16 mouse cellular contexts compared by ENCODE assay signal in the genomic region with DNA sequence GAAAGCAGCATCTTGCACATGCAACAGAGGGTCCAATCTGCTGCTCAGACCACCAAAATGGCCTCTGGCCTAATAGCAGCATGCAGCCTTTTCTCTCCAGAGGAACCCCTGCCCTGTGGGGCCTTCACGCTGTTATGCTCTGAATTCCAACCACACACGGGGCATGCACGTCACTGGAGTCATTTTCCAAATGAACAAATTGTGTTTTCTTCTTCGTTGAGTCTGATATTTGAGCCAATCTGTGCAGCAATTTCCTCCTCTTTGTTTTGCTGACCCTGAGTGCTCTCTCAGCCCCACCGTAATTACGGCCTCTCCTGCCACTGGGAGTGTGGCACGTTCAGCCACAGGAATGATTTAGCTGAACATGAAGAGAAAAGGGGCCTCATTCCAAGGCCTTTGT.
A peak's percentile ranks its signal among the peaks of the same experiment; 100 is the strongest.
DNase-seq lines count a peak whose midpoint lies in the region; ATAC-seq lines count a peak whose summit lies in the region.
"Had no signal": no experiment of that assay in that cellular context is flagged by ENCODE, and none has a peak within 500 bp of the region (broad histone marks: within the 10 kb centered on the region; RNA-seq: fewer than 3 reads in every experiment).

No protein-coding gene starts in this region.

- H3K9ac ChIP-seq in kidney, embryonic 14.5 days (ENCODE audit: low read depth, low read length) = peak overlapping the region; percentile 7; the same call in 1 of the 2 replicates
- no peak overlapping the region for H3K9ac ChIP-seq in hindbrain, embryonic 11.5 days (ENCODE audit: low read depth, low read length)
- H3K9ac ChIP-seq in neural tube, embryonic 13.5 days = no peak overlapping the region
- H3K9ac ChIP-seq: heart, embryonic 15.5 days; lung, embryonic 15.5 days; midbrain, embryonic 12.5 days had no signal

- intact Hi-C loops in left cerebral cortex, postnatal 14 days (cut with DNase I) = no loop called here

- H3K9me3 ChIP-seq in kidney, embryonic 14.5 days (ENCODE audit: control insufficient read depth, low read length) = no peaks in the 10 kb centered on the region
- H3K9me3 ChIP-seq in hindbrain, embryonic 11.5 days (ENCODE audit: control insufficient read depth, low read length) = no peaks in the 10 kb centered on the region
- H3K9me3 ChIP-seq in neural tube, embryonic 13.5 days = no peaks in the 10 kb centered on the region
- H3K9me3 ChIP-seq: heart, embryonic 15.5 days; lung, embryonic 15.5 days; midbrain, embryonic 12.5 days had no signal

- H3K4me3 ChIP-seq in kidney, embryonic 14.5 days (ENCODE audit: low read length) = no peak overlapping the region
- no peak overlapping the region for H3K4me3 ChIP-seq in hindbrain, embryonic 11.5 days (ENCODE audit: low read depth, low read length)
- no peak overlapping the region for H3K4me3 ChIP-seq in neural tube, embryonic 13.5 days
- H3K4me3 ChIP-seq: heart, embryonic 15.5 days; lung, embryonic 15.5 days; midbrain, embryonic 12.5 days had no signal

- no peaks in the 10 kb centered on the region; the same call in 1 of the 2 replicates for H3K4me1 ChIP-seq in kidney, embryonic 14.5 days (ENCODE audit: control insufficient read depth, insufficient read depth, low read length)
- no peaks in the 10 kb centered on the region for H3K4me1 ChIP-seq in hindbrain, embryonic 11.5 days (replicated peaks; ENCODE audit: control insufficient read depth, insufficient read depth, low read length)
- H3K4me1 ChIP-seq in neural tube, embryonic 13.5 days (replicated peaks) = peaks cover 18% of the 10 kb centered on the region
- H3K4me1 ChIP-seq: heart, embryonic 15.5 days; lung, embryonic 15.5 days had no signal

- no peak for DNase-seq in kidney, postnatal 10 days
- peak; percentile 50 for DNase-seq in embryo, embryonic 10.5 days (ENCODE audit: low spot score)
- peak; percentile 28 for DNase-seq in hindbrain, embryonic 11.5 days (ENCODE audit: low spot score)
- no peak for DNase-seq in left cerebral cortex, postnatal 14 days (ENCODE audit: low spot score in 2 of 2)
- no peak for DNase-seq in thymus, adult 18-20 months
- DNase-seq: gastrocnemius, postnatal 36 days; kidney, postnatal 14 days; liver; right cerebral cortex, postnatal 25 days; thymus, postnatal 14 days had no signal

- no peak overlapping the region for H3K27ac ChIP-seq in kidney, embryonic 14.5 days (ENCODE audit: low read depth, low read length)
- H3K27ac ChIP-seq in hindbrain, embryonic 11.5 days (ENCODE audit: low read depth, low read length) = no peak overlapping the region
- no peak overlapping the region for H3K27ac ChIP-seq in neural tube, embryonic 13.5 days (replicated peaks)
- H3K27ac ChIP-seq: heart, embryonic 15.5 days; lung, embryonic 15.5 days; midbrain, embryonic 12.5 days had no signal

- H3K4me2 ChIP-seq in kidney, embryonic 14.5 days (replicated peaks; ENCODE audit: low read depth, low read length) = no peak overlapping the region
- H3K4me2 ChIP-seq in hindbrain, embryonic 11.5 days (replicated peaks; ENCODE audit: low read depth, low read length) = no peak overlapping the region
- H3K4me2 ChIP-seq in neural tube, embryonic 13.5 days = no peak overlapping the region
- H3K4me2 ChIP-seq: heart, embryonic 15.5 days; lung, embryonic 15.5 days; midbrain, embryonic 12.5 days had no signal

- 4% methylated on average over 7 of the region's 7 CpGs for WGBS in kidney, embryonic 14.5 days
- 32% methylated on average over 7 of the region's 7 CpGs for WGBS in hindbrain, embryonic 11.5 days
- 26% methylated on average over 7 of the region's 7 CpGs for WGBS in neural tube, embryonic 13.5 days

- no peaks in the 10 kb centered on the region for H3K27me3 ChIP-seq in kidney, embryonic 14.5 days (ENCODE audit: control insufficient read depth, insufficient read depth, low read length)
- no peaks in the 10 kb centered on the region for H3K27me3 ChIP-seq in hindbrain, embryonic 11.5 days (ENCODE audit: control insufficient read depth, insufficient read depth, low read length)
- no peaks in the 10 kb centered on the region for H3K27me3 ChIP-seq in neural tube, embryonic 13.5 days
- H3K27me3 ChIP-seq: heart, embryonic 15.5 days; lung, embryonic 15.5 days; midbrain, embryonic 12.5 days had no signal

- ATAC-seq in kidney, embryonic 14.5 days (ENCODE audit: low FRiP score, low TSS enrichment) = no peak
- no peak for ATAC-seq in hindbrain, embryonic 11.5 days (ENCODE audit: low FRiP score)
- 0 out of 2 replicates have a peak, but pooled peaks have one; percentile 12 for ATAC-seq in neural tube, embryonic 13.5 days (ENCODE audit: low read depth)
- ATAC-seq in inflammation-experienced regulatory T-cells, adult 6 months = no peak

- no peaks in the 10 kb centered on the region for H3K36me3 ChIP-seq in kidney, embryonic 14.5 days (ENCODE audit: control insufficient read depth, insufficient read depth, low read length)
- no peaks in the 10 kb centered on the region for H3K36me3 ChIP-seq in hindbrain, embryonic 11.5 days (ENCODE audit: control insufficient read depth, insufficient read depth, low read length)
- H3K36me3 ChIP-seq in neural tube, embryonic 13.5 days = no peaks in the 10 kb centered on the region
- H3K36me3 ChIP-seq: heart, embryonic 15.5 days; lung, embryonic 15.5 days; midbrain, embryonic 12.5 days had no signal

Comparison
In these comparisons a context has a peak if more than half of its experiments do, and no peak if none do; other contexts are left out.
1. DNase-seq: peak in embryo, embryonic 10.5 days (single experiment) and hindbrain, embryonic 11.5 days (single experiment); none in kidney, postnatal 10 days (single experiment), left cerebral cortex, postnatal 14 days (0 of 2) and thymus, adult 18-20 months (0 of 2).